Mouse (Mus musculus): ENCODE measurements at regions not wholly inside any gene's neighbourhood (a gene's known extent, or its start where the extent isn't known, plus 50 kb on each side); places are given as distances from the start of the nearest gene placed in this dataset.

- TF ChIP-seq CTCF (IDR thresholded peaks at IDR 0.05; ENCODE audit: control insufficient read depth, insufficient read depth, low read length), result no peak
- no peak for TF ChIP-seq POLR2A (IDR thresholded peaks at IDR 0.05; ENCODE audit: borderline replicate concordance, control insufficient read depth, low read depth, low read length)
Measured at GRCm38 (mm10) chr12:27471557-27471956, 129.2 kb upstream of the Sox11 start.

All from bone marrow, adult 2 months (tissue).